Mouse (Mus musculus): ENCODE measurements around the gene Mapkapk2.

DNA sequence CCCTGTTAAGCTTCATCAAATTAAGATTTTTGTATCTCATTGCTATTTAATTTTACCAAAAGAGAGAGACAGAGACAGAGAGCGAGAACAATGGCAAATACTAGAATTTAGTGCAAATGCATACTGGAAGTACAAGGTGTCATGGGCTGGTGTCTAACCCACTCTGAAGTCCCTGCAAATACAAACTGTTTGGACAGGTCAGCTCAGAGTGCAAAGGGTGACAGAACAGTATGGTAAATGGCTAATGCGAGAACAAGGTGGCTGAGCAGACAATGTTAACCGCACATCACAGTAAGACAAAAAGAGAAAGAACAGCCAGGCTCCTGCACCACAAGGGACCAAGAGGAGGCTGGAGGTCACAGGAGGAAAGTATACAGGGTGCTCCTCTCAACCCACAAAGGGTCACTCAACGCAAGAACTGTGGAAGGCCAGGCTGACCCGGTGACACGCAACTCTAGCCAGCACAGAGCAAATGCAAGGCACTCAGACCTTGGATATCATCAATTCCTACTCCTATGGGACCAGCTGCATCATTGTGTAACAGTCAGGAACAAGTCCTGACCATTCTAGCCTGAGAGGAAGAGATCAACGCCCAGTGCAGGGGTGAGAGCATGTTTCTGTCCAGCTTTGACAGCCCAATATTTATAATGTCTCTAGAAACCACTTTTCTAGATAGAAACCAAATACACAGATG lies 22.4 kb downstream of the Mapkapk2 start:
- TF ChIP-seq CTCF (IDR thresholded peaks at IDR 0.05; ENCODE audit: low read depth) (no peak), EP300 (IDR thresholded peaks at IDR 0.05; ENCODE audit: low read depth) (no peak)

All from liver, postnatal 0 days (tissue).